27 mouse cellular contexts compared by ENCODE assay signal in genomic region chr5:36535438-36536176, GRCm38 (mm10). TPM values are rescaled to one million over a fixed set of nuclear protein-coding genes. Genes with fewer than 3 reads are reported as not detected.
DNase-seq lines count a peak whose midpoint lies in the region; ATAC-seq lines count a peak whose summit lies in the region.
"Had no signal": no experiment of that assay in that cellular context is flagged by ENCODE, and none has a peak within 500 bp of the region (broad histone marks: within the 10 kb centered on the region; RNA-seq: fewer than 3 reads in every experiment).

No protein-coding gene starts in this region.

- DNase-seq in kidney, adult 8-10 months = no peak
- peak; percentile 74 for DNase-seq in A20 (ENCODE audit: low read depth, low spot score)
- peak; percentile 34 to 46 for DNase-seq in B cell, adult 2 months
- no peak for DNase-seq in limb, embryonic 10.5 days (ENCODE audit: low spot score)
- DNase-seq: cerebellum, adult 11 months; cerebellum, adult 9-10 months; cerebellum, postnatal 36 days; embryo, embryonic 11 days; heart, postnatal 10 days; layer of hippocampus, postnatal 36 days; left cerebral cortex, postnatal 4 days; liver, embryonic 13.5 days; lung, adult 18-20 months; lung, postnatal 10 days; right cerebral cortex, postnatal 25 days had no signal

- H3K36me3 ChIP-seq in kidney, embryonic 16.5 days (ENCODE audit: insufficient read depth, low read length) = no peaks in the 10 kb centered on the region
- no peaks in the 10 kb centered on the region for H3K36me3 ChIP-seq in limb, embryonic 10.5 days
- H3K36me3 ChIP-seq: embryonic facial prominence, embryonic 12.5 days; heart, embryonic 13.5 days; limb, embryonic 15.5 days; liver, embryonic 13.5 days; midbrain, embryonic 10.5 days; midbrain, embryonic 15.5 days; neural tube, embryonic 15.5 days; stomach, embryonic 15.5 days had no signal

- no peak overlapping the region for H3K4me3 ChIP-seq in kidney, embryonic 16.5 days (ENCODE audit: low read length)
- H3K4me3 ChIP-seq in limb, embryonic 10.5 days = no peak overlapping the region
- H3K4me3 ChIP-seq: embryonic facial prominence, embryonic 12.5 days; heart, embryonic 13.5 days; limb, embryonic 15.5 days; liver, embryonic 13.5 days; midbrain, embryonic 10.5 days; midbrain, embryonic 15.5 days; neural tube, embryonic 15.5 days; stomach, embryonic 15.5 days had no signal

- H3K4me2 ChIP-seq in kidney, embryonic 16.5 days (replicated peaks; ENCODE audit: low read depth, low read length) = no peak overlapping the region
- H3K4me2 ChIP-seq: embryonic facial prominence, embryonic 12.5 days; heart, embryonic 13.5 days; hindbrain, embryonic 14.5 days; limb, embryonic 15.5 days; liver, embryonic 13.5 days; midbrain, embryonic 15.5 days; neural tube, embryonic 15.5 days; stomach, embryonic 15.5 days had no signal

- H3K27ac ChIP-seq in kidney, embryonic 16.5 days (ENCODE audit: low read length) = 0 out of 2 replicates have a peak overlapping the region, but pooled peaks have one; percentile 5
- no peak overlapping the region for H3K27ac ChIP-seq in limb, embryonic 10.5 days
- H3K27ac ChIP-seq: embryonic facial prominence, embryonic 12.5 days; heart, embryonic 13.5 days; hindbrain, embryonic 14.5 days; limb, embryonic 15.5 days; liver, embryonic 13.5 days; midbrain, embryonic 10.5 days; midbrain, embryonic 15.5 days; neural tube, embryonic 15.5 days; stomach, embryonic 15.5 days had no signal

- peak; percentile 73 for ATAC-seq in kidney, embryonic 16.5 days (ENCODE audit: low FRiP score, low TSS enrichment)
- ATAC-seq in neutrophil, adult 5-6 weeks (ENCODE audit: extremely low read depth, insufficient number of reproducible peaks, low FRiP score, poor library complexity, severe bottlenecking) = peak; percentile 22; the same call in 1 of the 2 replicates
- ATAC-seq: forebrain, embryonic 14.5 days; intestine, postnatal 0 days; midbrain, embryonic 15.5 days had no signal

- no peak overlapping the region for H3K9ac ChIP-seq in kidney, embryonic 16.5 days (replicated peaks; ENCODE audit: low read length)
- H3K9ac ChIP-seq: embryonic facial prominence, embryonic 12.5 days; heart, embryonic 13.5 days; hindbrain, embryonic 14.5 days; limb, embryonic 15.5 days; midbrain, embryonic 15.5 days; neural tube, embryonic 15.5 days; stomach, embryonic 15.5 days had no signal

- WGBS in kidney, embryonic 16.5 days = 54% methylated on average over 6 of the region's 6 CpGs
- 86% methylated on average over 6 of the region's 6 CpGs for WGBS in limb, embryonic 10.5 days

- no peaks in the 10 kb centered on the region for H3K9me3 ChIP-seq in kidney, embryonic 16.5 days (ENCODE audit: low read length)
- H3K9me3 ChIP-seq in limb, embryonic 10.5 days (replicated peaks) = no peaks in the 10 kb centered on the region
- H3K9me3 ChIP-seq: embryonic facial prominence, embryonic 12.5 days; heart, embryonic 13.5 days; limb, embryonic 15.5 days; liver, embryonic 13.5 days; midbrain, embryonic 10.5 days; midbrain, embryonic 15.5 days; neural tube, embryonic 15.5 days; stomach, embryonic 15.5 days had no signal

- H3K27me3 ChIP-seq in kidney, embryonic 16.5 days (ENCODE audit: insufficient read depth, low read length) = no peaks in the 10 kb centered on the region
- no peaks in the 10 kb centered on the region for H3K27me3 ChIP-seq in limb, embryonic 10.5 days (ENCODE audit: low read depth, poor library complexity, severe bottlenecking)
- H3K27me3 ChIP-seq: embryonic facial prominence, embryonic 12.5 days; heart, embryonic 13.5 days; limb, embryonic 15.5 days; liver, embryonic 13.5 days; midbrain, embryonic 15.5 days; neural tube, embryonic 15.5 days; stomach, embryonic 15.5 days had no signal

- peaks cover 36% of the 10 kb centered on the region for H3K4me1 ChIP-seq in kidney, embryonic 16.5 days (ENCODE audit: insufficient read depth, low read length)
- H3K4me1 ChIP-seq in limb, embryonic 10.5 days = peaks cover 2% of the 10 kb centered on the region
- H3K4me1 ChIP-seq: embryonic facial prominence, embryonic 12.5 days had no signal

RNA-seq across cellular contexts. Expression of gene Ccdc96, which starts 51.2 kb away (rescaled TPM):
- 0.76 and 0.81 TPM in 2 replicates for polyA plus RNA-seq in kidney, embryonic 16.5 days (2015; fragmentation: Nextera tagmentation; extraction: Ambion mirVana)
- total RNA-seq in neutrophil, adult 5-6 weeks (2017) = 0.35 and 0.49 TPM in 2 replicates
- polyA plus RNA-seq in limb, embryonic 10.5 days (2016; fragmentation: Nextera tagmentation; extraction: Ambion mirVana) = 0.75 and 0.88 TPM in 2 replicates

RNA-seq across cellular contexts. Expression of gene Tada2b, which starts 51.5 kb away (rescaled TPM):
- polyA plus RNA-seq in kidney, embryonic 16.5 days (2015; fragmentation: Nextera tagmentation; extraction: Ambion mirVana) = 2.0 and 2.2 TPM in 2 replicates
- total RNA-seq in neutrophil, adult 5-6 weeks (2017) = 26.4 and 28.9 TPM in 2 replicates
- polyA plus RNA-seq in limb, embryonic 10.5 days (2016; fragmentation: Nextera tagmentation; extraction: Ambion mirVana) = 1.4 and 1.6 TPM in 2 replicates

RNA-seq across cellular contexts. Expression of gene Tbc1d14, which starts 57.5 kb away (rescaled TPM):
- polyA plus RNA-seq in kidney, embryonic 16.5 days (2015; fragmentation: Nextera tagmentation; extraction: Ambion mirVana) = 53.9 and 54.8 TPM in 2 replicates
- total RNA-seq in neutrophil, adult 5-6 weeks (2017) = 141 and 144 TPM in 2 replicates
- polyA plus RNA-seq in limb, embryonic 10.5 days (2016; fragmentation: Nextera tagmentation; extraction: Ambion mirVana) = 32.0 and 38.2 TPM in 2 replicates

Comparison
In these comparisons a context has a peak if more than half of its experiments do, and no peak if none do; other contexts are left out.
1. DNase-seq: peak in A20 (single experiment) and B cell, adult 2 months (2 of 2); none in kidney, adult 8-10 months (0 of 2) and limb, embryonic 10.5 days (single experiment).